Mouse (Mus musculus) lung, postnatal 0 days (tissue): ENCODE measurements around the gene Lrrc56. TPM values are rescaled to one million over a fixed set of nuclear protein-coding genes. Genes with fewer than 3 reads are reported as not detected.

ENCODE experiments used
- ATAC-seq: fragments of 200-750 bp; cut with Nextera tagmentation; 2 replicates; pipeline ENCODE4 v1.8.0; 2017; ENCODE audit warnings: moderate library complexity
- DNase-seq: peaks from one replicate; pipeline ENCODE4 v3.0.0-alpha.2; 2016; ENCODE audit warnings: low spot score
- H3K27ac ChIP-seq: fragments of 300-500 bp; sonication (generic); 2 replicates; pipeline ENCODE4 v1.5.1; 2014; ENCODE audit warnings: antibody characterized with exemption, mild to moderate bottlenecking, low read length, mixed read lengths
- H3K27me3 ChIP-seq: fragments of 300-500 bp; sonication (generic); replicated peaks from 2 replicates; pipeline ENCODE4 v1.6.1; 2014; ENCODE audit warnings: low read length, mixed read lengths; ENCODE audit not compliant: insufficient read depth
- H3K36me3 ChIP-seq: fragments of 300-500 bp; sonication (generic); 2 replicates; pipeline ENCODE4 v1.6.1; 2014; ENCODE audit warnings: low read length, mixed read lengths; ENCODE audit not compliant: insufficient read depth
- H3K4me1 ChIP-seq: fragments of 300-500 bp; sonication (generic); 2 replicates; pipeline ENCODE4 v1.6.1; 2014; ENCODE audit warnings: antibody characterized with exemption, low read depth, low read length, mixed read lengths; ENCODE audit not compliant: insufficient read depth
- H3K4me2 ChIP-seq: fragments of 300-500 bp; sonication (generic); replicated peaks from 2 replicates; pipeline ENCODE4 v1.6.1; 2014; ENCODE audit warnings: low read depth, mild to moderate bottlenecking, low read length, moderate library complexity, mixed read lengths
- H3K4me3 ChIP-seq: fragments of 300-500 bp; sonication (generic); 2 replicates; pipeline ENCODE4 v1.5.1; 2014; ENCODE audit warnings: low read depth, low read length
- H3K9ac ChIP-seq: fragments of 300-500 bp; sonication (generic); replicated peaks from 2 replicates; pipeline ENCODE4 v1.6.1; 2014; ENCODE audit warnings: low read depth, mild to moderate bottlenecking
- H3K9me3 ChIP-seq: fragments of 300-500 bp; sonication (generic); 2 replicates; pipeline ENCODE4 v1.6.1; 2016; ENCODE audit warnings: low read length, mixed read lengths
- CTCF ChIP-seq: IDR thresholded peaks from 2 replicates; pipeline ENCODE4 v1.5.1; 2016; ENCODE audit warnings: antibody characterized with exemption, mild to moderate bottlenecking
- EP300 ChIP-seq: IDR thresholded peaks from 2 replicates; pipeline ENCODE4 v1.6.1; 2016; ENCODE audit warnings: antibody characterized with exemption, mild to moderate bottlenecking, control low read depth
- WGBS: fragments of 180-500 bp; shearing (Covaris S2); extraction: QIAGEN DNeasy Blood & Tissue Kit; methylation state at CpG from one replicate; pipeline ENCODE4 v1.1.7; 2014; 5-methylcytosine and 5-hydroxymethylcytosine counted together
- polyA plus RNA-seq: library from polyadenylated mRNA; unstranded; fragments of >200 nt; fragmentation: Nextera tagmentation; extraction: Ambion mirVana; gene quantifications from 2 replicates; pipeline ENCODE4 v1.2.1, GENCODE M21; 2015

Gene Lrrc56
- polyA plus RNA-seq, 1 experiment from 2014 or later = 6.8 TPM

GRCm38 (mm10) chr7:141164397-141164796 lies 29.6 kb upstream of the Lrrc56 start:
- peaks cover 35% of the 10 kb centered on the region for H3K36me3 ChIP-seq
- no peak for DNase-seq
- H3K9ac ChIP-seq = no peak overlapping the region
- no peak overlapping the region for H3K4me2 ChIP-seq
- ATAC-seq = no peak
- 93% methylated on average over 7 of the region's 7 CpGs for WGBS
- H3K9me3 ChIP-seq = no peaks in the 10 kb centered on the region
- H3K4me3 ChIP-seq = no peak overlapping the region
- TF ChIP-seq CTCF = no peak
- TF ChIP-seq EP300 = no peak
- no peaks in the 10 kb centered on the region for H3K27me3 ChIP-seq
- H3K27ac ChIP-seq = peak overlapping the region; percentile 29; the same call in 1 of the 2 replicates
- H3K4me1 ChIP-seq = peaks cover 8% of the 10 kb centered on the region; the same call in 1 of the 2 replicates

- peak; percentile 75 for DNase-seq
- Histone ChIP-seq H3K9ac (no peak overlapping the region), H3K4me3 (no peak overlapping the region), H3K27me3 (no peaks in the 10 kb centered on the region), H3K27ac (peak overlapping the region; percentile 29; the same call in 1 of the 2 replicates), H3K9me3 (no peaks in the 10 kb centered on the region), H3K36me3 (peaks cover 35% of the 10 kb centered on the region), H3K4me2 (no peak overlapping the region), H3K4me1 (peaks cover 8% of the 10 kb centered on the region; the same call in 1 of the 2 replicates)
- peak; percentile 78 for TF ChIP-seq EP300
- no peak for TF ChIP-seq CTCF
- 61% methylated on average over 6 of the region's 6 CpGs for WGBS
- ATAC-seq = peak; percentile 61
These were observed 29.1 kb upstream of the Lrrc56 start for GRCm38 (mm10) chr7:141164850-141165249.

GRCm38 (mm10) chr7:141167901-141168517 lies 25.9 kb upstream of the Lrrc56 start:
- Histone ChIP-seq H3K4me1 (peaks cover 8% of the 10 kb centered on the region; the same call in 1 of the 2 replicates), H3K4me3 (peak overlapping the region; percentile 55), H3K9ac (peak overlapping the region; percentile 59), H3K27me3 (no peaks in the 10 kb centered on the region), H3K9me3 (no peaks in the 10 kb centered on the region), H3K4me2 (peak overlapping the region; percentile 62), H3K36me3 (peaks cover 10% of the 10 kb centered on the region; the same call in 1 of the 2 replicates), H3K27ac (peak overlapping the region; percentile 92)
- DNase-seq (peak; percentile 76), ATAC-seq (peak; percentile 9)
- TF ChIP-seq EP300 = no peak
- no peak for TF ChIP-seq CTCF
- 12% methylated on average over 7 of the region's 7 CpGs for WGBS

GRCm38 (mm10) chr7:141168518-141168953 lies 25.4 kb upstream of the Lrrc56 start:
- peak overlapping the region; percentile 92 for H3K27ac ChIP-seq
- WGBS = 4% methylated on average over 22 of the region's 22 CpGs
- H3K4me2 ChIP-seq = peak overlapping the region; percentile 62
- H3K9me3 ChIP-seq = no peaks in the 10 kb centered on the region
- ATAC-seq = peak; percentile 74
- no peaks in the 10 kb centered on the region for H3K27me3 ChIP-seq
- peaks cover 6% of the 10 kb centered on the region; the same call in 1 of the 2 replicates for H3K36me3 ChIP-seq
- peak overlapping the region; percentile 55 for H3K4me3 ChIP-seq
- TF ChIP-seq EP300 = peak; percentile 46; the same call in 1 of the 2 replicates
- no peak for TF ChIP-seq CTCF
- H3K9ac ChIP-seq = peak overlapping the region; percentile 59
- DNase-seq = peak; percentile 97
- H3K4me1 ChIP-seq = peaks cover 12% of the 10 kb centered on the region; the same call in 1 of the 2 replicates

- H3K9ac ChIP-seq = no peak overlapping the region
- peak overlapping the region; percentile 92 for H3K27ac ChIP-seq
- DNase-seq = peak; percentile 82
- H3K36me3 ChIP-seq = no peaks in the 10 kb centered on the region
- H3K4me2 ChIP-seq = peak overlapping the region; percentile 62; the same call in 1 of the 2 replicates
- H3K4me1 ChIP-seq = peaks cover 12% of the 10 kb centered on the region; the same call in 1 of the 2 replicates
- TF ChIP-seq CTCF (no peak), EP300 (peak; percentile 17; the same call in 1 of the 2 replicates)
- H3K27me3 ChIP-seq = no peaks in the 10 kb centered on the region
- peak; percentile 18 for ATAC-seq
- H3K4me3 ChIP-seq = no peak overlapping the region
- 16% methylated on average over 1 of the region's 1 CpGs for WGBS
- no peaks in the 10 kb centered on the region for H3K9me3 ChIP-seq
These were observed 24.7 kb upstream of the Lrrc56 start for GRCm38 (mm10) chr7:141169300-141169699.

- Histone ChIP-seq H3K4me1 (peaks cover 12% of the 10 kb centered on the region; the same call in 1 of the 2 replicates), H3K27me3 (no peaks in the 10 kb centered on the region), H3K4me3 (no peak overlapping the region), H3K4me2 (no peak overlapping the region), H3K27ac (peak overlapping the region; percentile 92), H3K9ac (no peak overlapping the region), H3K36me3 (no peaks in the 10 kb centered on the region), H3K9me3 (no peaks in the 10 kb centered on the region)
- no peak for ATAC-seq
- TF ChIP-seq CTCF (no peak), EP300 (no peak)
- no peak for DNase-seq
These were observed 24.1 kb upstream of the Lrrc56 start for GRCm38 (mm10) chr7:141169866-141170265.
